Mouse (Mus musculus) layer of hippocampus, adult 9-10 months (tissue): ENCODE data around the gene Plcxd1.
"Not testable (repeated sequence)": the region's sequence is repeated elsewhere in the genome, so short reads cannot be mapped to it uniquely, and the experiment has no call there.

Source experiments
- DNase-seq: peaks from one replicate; pipeline ENCODE4 v3.0.0; 2022; ENCODE audit warnings: low spot score

The Plcxd1 gene

DNA sequence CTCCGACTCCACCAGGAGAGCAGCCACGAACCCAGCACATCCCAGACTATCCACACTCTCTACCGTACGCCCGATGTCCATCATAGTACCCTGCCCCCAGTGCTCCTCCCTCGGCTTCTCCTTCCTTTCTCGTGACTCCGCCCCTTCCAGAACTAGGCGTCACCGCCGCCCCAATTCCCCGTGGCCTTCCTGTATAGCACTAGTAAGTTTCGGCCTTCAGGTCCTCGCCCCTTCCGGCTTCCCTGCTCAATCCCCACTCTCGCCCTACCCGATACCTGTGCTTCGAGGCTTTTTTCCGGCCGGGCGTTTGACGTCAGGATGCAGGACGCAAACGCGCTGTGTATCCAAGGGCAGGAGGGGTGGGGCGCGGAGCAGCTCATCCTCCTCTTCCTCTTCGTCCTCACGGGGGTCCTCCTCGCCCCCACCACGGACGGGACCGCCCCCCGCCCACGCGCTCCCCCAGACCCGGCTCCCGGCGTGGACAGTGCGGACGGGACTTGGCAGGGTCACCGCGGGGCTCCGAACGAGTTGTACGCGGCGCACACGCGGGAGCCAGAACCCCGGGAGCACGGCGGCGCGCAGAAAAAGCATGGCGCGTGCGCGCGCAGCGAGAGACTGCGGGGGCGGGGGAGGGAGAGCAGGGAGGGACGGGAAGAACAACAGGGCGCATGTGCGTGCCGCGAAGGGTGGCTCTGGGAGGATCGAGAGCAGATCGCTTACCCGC, 8.0 kb downstream of the Plcxd1 start, which contains the start of gene Gtpbp6:
TSS of gene Gtpbp6 (minus strand) at position 617 of the 724 bp plus-strand sequence.
- DNase-seq = peak; percentile 83

GRCm38 (mm10) chr5:110108305-110108628, 8.5 kb downstream of the Plcxd1 start:
- no peak for DNase-seq

DNA sequence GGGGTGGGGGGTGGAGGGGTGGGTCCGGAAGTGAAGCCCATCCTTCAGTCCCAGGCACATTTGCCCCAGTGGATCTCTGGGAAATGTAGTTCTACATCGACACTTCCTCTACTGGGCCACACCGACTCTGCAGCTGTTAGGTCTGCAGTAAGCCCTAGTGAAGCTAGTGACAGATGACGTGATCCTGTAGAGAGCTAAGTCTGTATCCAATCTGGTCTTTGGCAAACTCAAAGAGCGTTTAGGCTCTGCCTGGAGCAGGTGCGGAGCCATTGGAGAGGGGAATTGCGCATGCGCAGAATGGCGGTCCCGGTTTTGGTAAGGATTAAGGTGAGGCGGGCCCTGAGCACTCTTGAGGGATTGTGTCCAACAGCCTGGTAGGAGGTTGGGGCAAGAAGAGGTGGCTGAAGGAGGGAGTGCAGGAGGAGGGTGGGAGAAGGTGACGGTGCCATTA, 10.2 kb downstream of the Plcxd1 start, which contains the start of gene Zfp605:
TSS of gene Zfp605 (plus strand) at position 102 of the 451 bp plus-strand sequence.
- peak; percentile 92 for DNase-seq

DNA sequence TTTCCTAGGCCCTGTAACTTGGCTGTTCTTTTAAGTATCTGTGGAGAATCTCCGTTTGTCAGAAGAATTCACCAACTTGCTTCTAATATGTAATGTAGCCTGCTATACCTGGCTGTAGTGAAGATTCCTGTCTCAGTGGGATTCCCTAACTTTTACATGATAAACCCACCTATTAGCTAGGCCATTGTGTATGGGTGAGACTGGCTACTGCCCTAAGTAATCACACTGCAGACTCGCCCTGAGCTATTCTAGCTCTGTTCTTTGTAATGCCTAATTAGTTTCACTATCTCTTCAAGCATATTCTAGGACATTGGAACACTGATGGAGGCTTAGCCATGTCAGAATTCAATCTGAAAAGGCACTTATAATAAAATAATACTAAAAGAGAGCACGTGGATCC, 22.6 kb downstream of the Plcxd1 start:
- DNase-seq = not testable (repeated sequence)

DNA sequence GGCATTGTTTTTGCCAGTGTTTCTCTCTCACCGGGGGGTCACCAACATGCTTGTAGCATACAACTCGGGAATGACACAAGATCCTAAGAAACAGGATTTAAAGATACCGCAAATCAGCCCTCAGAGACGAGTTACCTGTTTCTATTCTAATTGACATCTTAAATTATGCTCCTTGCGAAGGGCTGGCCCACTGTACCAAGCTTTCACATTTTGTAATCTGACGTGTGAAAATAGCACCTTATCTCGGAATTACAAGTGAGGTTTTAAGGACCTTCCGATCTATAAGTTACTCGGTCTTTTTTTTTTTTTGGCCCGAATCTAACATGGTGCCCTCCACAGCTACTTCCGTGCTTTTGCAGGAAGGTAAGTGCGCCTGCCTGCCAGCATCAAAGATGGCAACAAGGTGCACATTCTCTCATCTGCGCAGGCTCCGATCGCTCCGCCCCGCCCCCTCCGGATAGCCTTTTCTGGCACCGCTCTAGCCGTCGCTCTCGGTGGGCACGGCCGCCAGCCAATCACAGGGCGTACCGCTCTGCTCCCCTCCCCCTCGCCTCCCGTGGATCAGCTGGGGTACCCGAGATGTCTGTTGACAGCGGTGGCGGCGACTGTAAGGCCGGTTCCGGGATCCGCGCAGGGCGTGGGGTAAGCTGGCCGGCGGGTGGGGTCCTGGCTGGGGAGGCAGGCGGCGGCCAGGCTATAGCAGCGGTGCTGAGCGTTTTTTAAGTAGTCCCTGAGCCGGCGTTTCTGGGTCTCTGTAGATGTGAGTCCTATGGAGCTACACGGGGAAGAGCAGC, 35.7 kb downstream of the Plcxd1 start, which contains the start of gene Chfr:
TSS of gene Chfr (plus strand) at position 550 of the 794 bp plus-strand sequence.
- DNase-seq = peak; percentile 98

- DNase-seq = no peak
These were observed 36.3 kb downstream of the Plcxd1 start for GRCm38 (mm10) chr5:110136087-110136464.

GRCm38 (mm10) chr5:110137816-110138215, 38.0 kb downstream of the Plcxd1 start:
- DNase-seq = no peak

- no peak for DNase-seq
These were observed 39.6 kb downstream of the Plcxd1 start for GRCm38 (mm10) chr5:110139325-110139724.

GRCm38 (mm10) chr5:110140424-110140823, 40.7 kb downstream of the Plcxd1 start:
- DNase-seq = no peak

GRCm38 (mm10) chr5:110142309-110142708, 42.5 kb downstream of the Plcxd1 start:
- DNase-seq = no peak

- DNase-seq = no peak
These were observed 43.2 kb downstream of the Plcxd1 start for GRCm38 (mm10) chr5:110143007-110143406.
